Mouse (Mus musculus) embryonic facial prominence, embryonic 10.5 days (tissue): ENCODE data around the gene Klhl26. TPM values are rescaled to one million over a fixed set of nuclear protein-coding genes. Genes with fewer than 3 reads are reported as not detected.

Experiments
- DNase-seq: peaks from one replicate; pipeline ENCODE4 v3.0.0-alpha.2; 2017; ENCODE audit warnings: low spot score
- H3K27ac ChIP-seq: fragments of 300-500 bp; sonication (generic); replicated peaks from 2 replicates; pipeline ENCODE4 v1.5.1; 2016; ENCODE audit warnings: mild to moderate bottlenecking
- H3K27me3 ChIP-seq: fragments of 300-500 bp; sonication (generic); replicated peaks from 2 replicates; pipeline ENCODE4 v1.6.1; 2016; ENCODE audit warnings: low read depth, mild to moderate bottlenecking; ENCODE audit not compliant: poor library complexity, severe bottlenecking
- H3K36me3 ChIP-seq: fragments of 300-500 bp; sonication (generic); replicated peaks from 2 replicates; pipeline ENCODE4 v1.6.1; 2016; ENCODE audit warnings: mild to moderate bottlenecking, moderate library complexity
- H3K4me1 ChIP-seq: fragments of 300-500 bp; sonication (generic); 2 replicates; pipeline ENCODE4 v1.6.1; 2016
- H3K4me3 ChIP-seq: fragments of 300-500 bp; sonication (generic); 2 replicates; pipeline ENCODE4 v1.5.1; 2016; ENCODE audit warnings: mild to moderate bottlenecking, moderate library complexity
- H3K9me3 ChIP-seq: fragments of 300-500 bp; sonication (generic); 2 replicates; pipeline ENCODE4 v1.6.1; 2016; ENCODE audit warnings: mild to moderate bottlenecking
- WGBS: fragments of 180-500 bp; shearing (Covaris S2); methylation state at CpG from one replicate; pipeline ENCODE4 v1.1.7; 2016; 5-methylcytosine and 5-hydroxymethylcytosine counted together
- polyA plus RNA-seq: library from polyadenylated mRNA; unstranded; fragments of >200 nt; fragmentation: Nextera tagmentation; extraction: Ambion mirVana; gene quantifications from 2 replicates; pipeline ENCODE4 v1.2.1, GENCODE M21; 2016

Klhl26 gene
- polyA plus RNA-seq, 1 experiment from 2014 or later, result 24.1 TPM

GRCm38 (mm10) chr8:70445988-70446387, 30.8 kb downstream of the Klhl26 start:
- DNase-seq, result no peak
- WGBS, result 71% methylated on average over 1 of the region's 1 CpGs
- no peaks in the 10 kb centered on the region for H3K9me3 ChIP-seq
- no peak overlapping the region for H3K4me3 ChIP-seq
- no peak overlapping the region for H3K27ac ChIP-seq
- peaks cover 5% of the 10 kb centered on the region; the same call in 1 of the 2 replicates for H3K27me3 ChIP-seq
- peaks cover 18% of the 10 kb centered on the region for H3K36me3 ChIP-seq
- peaks cover 32% of the 10 kb centered on the region for H3K4me1 ChIP-seq

DNA sequence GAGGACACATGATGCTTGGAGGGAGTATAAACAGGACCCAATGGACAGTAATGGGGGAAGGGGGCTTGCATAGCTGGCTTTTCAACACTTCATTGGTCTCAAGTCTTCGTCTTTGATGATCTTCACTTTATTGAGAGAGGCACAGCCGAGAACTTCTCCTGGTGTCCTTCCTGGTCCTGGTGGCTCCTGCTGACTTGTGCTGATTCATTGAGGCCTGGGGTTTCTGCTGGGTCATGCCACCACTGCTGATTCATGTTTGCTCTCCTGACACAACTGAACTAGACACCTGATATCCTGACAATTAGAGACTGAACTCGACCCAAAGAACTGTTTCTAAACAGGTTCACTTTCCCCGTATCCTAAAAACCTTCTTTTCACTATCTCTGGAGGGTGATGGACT, 33.4 kb downstream of the Klhl26 start:
- Histone ChIP-seq H3K36me3 (no peaks in the 10 kb centered on the region), H3K27me3 (no peaks in the 10 kb centered on the region), H3K9me3 (no peaks in the 10 kb centered on the region), H3K4me1 (peaks cover 21% of the 10 kb centered on the region), H3K27ac (no peak overlapping the region), H3K4me3 (no peak overlapping the region)
- no peak for DNase-seq
- 81% methylated on average over 4 of the region's 4 CpGs for WGBS

- 71% methylated on average over 3 of the region's 3 CpGs for WGBS
- Histone ChIP-seq H3K9me3 (no peaks in the 10 kb centered on the region), H3K36me3 (no peaks in the 10 kb centered on the region), H3K27me3 (no peaks in the 10 kb centered on the region), H3K4me1 (peaks cover 19% of the 10 kb centered on the region), H3K4me3 (no peak overlapping the region), H3K27ac (no peak overlapping the region)
- no peak for DNase-seq
These were observed 35.2 kb downstream of the Klhl26 start for GRCm38 (mm10) chr8:70441565-70441964.

GRCm38 (mm10) chr8:70440246-70440645, 36.5 kb downstream of the Klhl26 start:
- Histone ChIP-seq H3K27me3 (no peaks in the 10 kb centered on the region), H3K4me3 (peak overlapping the region; percentile 80), H3K4me1 (peaks cover 19% of the 10 kb centered on the region), H3K27ac (peak overlapping the region; percentile 91), H3K36me3 (no peaks in the 10 kb centered on the region), H3K9me3 (no peaks in the 10 kb centered on the region)
- no peak for DNase-seq
- 52% methylated on average over 3 of the region's 3 CpGs for WGBS

GRCm38 (mm10) chr8:70439848-70440179, 37.0 kb downstream of the Klhl26 start:
- 12% methylated on average over 7 of the region's 7 CpGs for WGBS
- peak overlapping the region; percentile 80 for H3K4me3 ChIP-seq

GRCm38 (mm10) chr8:70439055-70439847, 37.5 kb downstream of the Klhl26 start, which contains the start of gene Crtc1:
TSS of gene Crtc1 (minus strand) at chr8:70439579.
- H3K4me3 ChIP-seq, result peak within 1 kb of the TSS; percentile 80
- H3K36me3 ChIP-seq, result no peaks in the 10 kb centered on the region
- DNase-seq, result peak; percentile 99
- under 1% methylated on average over 70 of the region's 70 CpGs for WGBS
- H3K9me3 ChIP-seq, result no peaks in the 10 kb centered on the region
- no peaks in the 10 kb centered on the region for H3K27me3 ChIP-seq
- H3K27ac ChIP-seq, result peak within 1 kb of the TSS; percentile 91
- H3K4me1 ChIP-seq, result peaks cover 19% of the 10 kb centered on the region

More at GRCm38 (mm10) chr8:70439848-70440179, 37.0 kb downstream of the Klhl26 start:
- peaks cover 19% of the 10 kb centered on the region for H3K4me1 ChIP-seq
- no peaks in the 10 kb centered on the region for H3K36me3 ChIP-seq
- H3K27me3 ChIP-seq, result no peaks in the 10 kb centered on the region
- DNase-seq, result no peak
- peak overlapping the region; percentile 91 for H3K27ac ChIP-seq
- no peaks in the 10 kb centered on the region for H3K9me3 ChIP-seq

DNA sequence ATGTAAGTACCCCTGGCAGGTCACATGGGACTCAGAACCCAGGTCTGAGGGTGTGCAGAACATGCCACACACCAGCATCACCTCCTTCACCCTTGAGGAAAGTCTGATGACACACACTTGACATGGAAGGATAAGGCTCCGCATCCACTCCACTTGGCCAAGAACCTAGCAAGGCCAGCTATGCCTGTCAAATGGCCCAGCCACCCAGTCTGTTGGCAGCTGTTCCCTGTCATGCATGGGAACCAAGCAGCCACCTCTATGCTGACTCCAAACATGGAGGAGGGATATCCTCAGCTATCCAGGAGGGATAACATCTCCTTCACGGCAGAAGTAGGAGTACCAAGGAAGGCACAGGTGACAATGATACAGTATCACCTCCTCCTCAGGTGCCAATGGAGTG, 38.3 kb downstream of the Klhl26 start:
- H3K4me3 ChIP-seq, result peak overlapping the region; percentile 80
- H3K27me3 ChIP-seq, result no peaks in the 10 kb centered on the region
- no peaks in the 10 kb centered on the region for H3K9me3 ChIP-seq
- no peak overlapping the region for H3K27ac ChIP-seq
- H3K4me1 ChIP-seq, result peaks cover 19% of the 10 kb centered on the region
- no peak for DNase-seq
- WGBS, result 91% methylated on average over 2 of the region's 2 CpGs
- no peaks in the 10 kb centered on the region for H3K36me3 ChIP-seq

- no peaks in the 10 kb centered on the region for H3K27me3 ChIP-seq
- peaks cover 18% of the 10 kb centered on the region for H3K4me1 ChIP-seq
- no peak overlapping the region for H3K4me3 ChIP-seq
- no peak overlapping the region for H3K27ac ChIP-seq
- DNase-seq, result no peak
- H3K9me3 ChIP-seq, result no peaks in the 10 kb centered on the region
- 92% methylated on average over 5 of the region's 5 CpGs for WGBS
- no peaks in the 10 kb centered on the region for H3K36me3 ChIP-seq
These were observed 41.6 kb downstream of the Klhl26 start for GRCm38 (mm10) chr8:70435156-70435555.

DNA sequence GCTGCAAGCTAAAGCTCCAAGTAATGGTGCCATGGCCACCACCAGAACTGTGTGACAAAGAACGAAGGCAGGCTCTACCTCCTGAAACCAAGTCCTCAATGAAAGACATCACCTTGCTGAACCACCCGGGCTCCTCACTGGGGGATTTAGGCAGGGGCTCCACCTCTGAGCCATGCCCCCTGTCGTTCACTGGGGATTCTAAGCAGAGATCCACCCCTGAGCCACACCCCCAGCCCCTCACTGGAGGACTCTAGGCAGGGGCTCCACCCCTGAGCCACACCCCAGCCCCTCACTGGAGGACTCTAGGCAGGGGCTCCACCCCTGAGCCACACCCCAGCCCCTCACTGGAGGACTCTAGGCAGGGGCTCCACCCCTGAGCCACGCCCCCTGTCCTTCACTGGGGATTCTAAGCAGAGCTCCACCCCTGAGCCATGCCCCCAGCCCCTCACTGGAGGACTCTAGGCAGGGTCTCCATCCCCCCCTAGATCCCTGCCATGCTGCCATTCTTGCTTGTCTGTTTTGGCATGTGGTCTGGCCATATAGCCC, 43.7 kb downstream of the Klhl26 start:
- 50% methylated on average over 4 of the region's 4 CpGs for WGBS
- H3K9me3 ChIP-seq, result no peaks in the 10 kb centered on the region
- H3K27me3 ChIP-seq, result no peaks in the 10 kb centered on the region
- H3K4me1 ChIP-seq, result peaks cover 4% of the 10 kb centered on the region; the same call in 1 of the 2 replicates
- H3K36me3 ChIP-seq, result no peaks in the 10 kb centered on the region
- H3K27ac ChIP-seq, result no peak overlapping the region
- DNase-seq, result no peak
- no peak overlapping the region for H3K4me3 ChIP-seq

DNA sequence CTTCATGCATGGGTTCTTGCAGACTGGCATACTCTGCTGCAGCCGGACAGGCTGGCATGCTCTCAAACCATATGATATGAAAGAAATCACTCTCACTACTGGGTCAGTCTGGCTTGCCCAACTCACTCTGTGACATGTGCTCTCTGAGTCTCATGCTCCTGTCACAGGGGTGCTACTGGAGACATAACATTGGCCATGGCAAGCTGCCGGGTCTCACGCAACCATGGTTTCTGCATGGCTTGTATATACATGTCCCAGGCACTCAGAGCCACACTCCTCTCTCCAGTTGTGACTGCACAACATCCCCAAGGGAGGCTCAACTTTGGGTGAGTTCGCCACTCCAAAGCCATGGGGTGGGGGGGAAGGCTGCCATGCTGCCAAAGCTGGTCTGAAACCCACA, 45.6 kb downstream of the Klhl26 start:
- no peak overlapping the region for H3K27ac ChIP-seq
- H3K27me3 ChIP-seq, result no peaks in the 10 kb centered on the region
- no peak for DNase-seq
- no peak overlapping the region for H3K4me3 ChIP-seq
- H3K36me3 ChIP-seq, result no peaks in the 10 kb centered on the region
- no peaks in the 10 kb centered on the region for H3K9me3 ChIP-seq
- 0 out of 2 replicates have a peak, but pooled peaks cover 4% of the 10 kb centered on the region for H3K4me1 ChIP-seq
- WGBS, result 94% methylated on average over 4 of the region's 4 CpGs

- WGBS, result 92% methylated on average over 2 of the region's 2 CpGs
- Histone ChIP-seq H3K9me3 (no peaks in the 10 kb centered on the region), H3K27ac (no peak overlapping the region), H3K36me3 (no peaks in the 10 kb centered on the region), H3K27me3 (no peaks in the 10 kb centered on the region), H3K4me1 (peaks cover 10% of the 10 kb centered on the region; the same call in 1 of the 2 replicates), H3K4me3 (no peak overlapping the region)
- DNase-seq, result no peak
These were observed 50.4 kb downstream of the Klhl26 start for GRCm38 (mm10) chr8:70426300-70426907.

GRCm38 (mm10) chr8:70422722-70423121, 54.0 kb downstream of the Klhl26 start:
- no peaks in the 10 kb centered on the region for H3K27me3 ChIP-seq
- H3K27ac ChIP-seq, result no peak overlapping the region
- DNase-seq, result no peak
- H3K4me3 ChIP-seq, result no peak overlapping the region
- H3K4me1 ChIP-seq, result peaks cover 35% of the 10 kb centered on the region
- no peaks in the 10 kb centered on the region for H3K36me3 ChIP-seq
- WGBS, result 94% methylated on average over 2 of the region's 2 CpGs
- H3K9me3 ChIP-seq, result no peaks in the 10 kb centered on the region
